Mouse (Mus musculus): Measurements from ENCODE around the gene 2510002D24Rik.

- TF ChIP-seq CTCF (IDR thresholded peaks at IDR 0.05; ENCODE audit: low read depth) (no peak), EP300 (optimal IDR thresholded peaks at IDR 0.05) (no peak)
These were observed 27.4 kb upstream of the 2510002D24Rik start for GRCm38 (mm10) chr16:18809001-18809400.

All from stomach, postnatal 0 days (tissue).